Mouse (Mus musculus) thymus, adult 2 months (tissue): ENCODE measurements around the gene Stox2.

Source experiments
- CTCF ChIP-seq: fragments of 200-500 bp; IDR thresholded peaks from 2 replicates; pipeline ENCODE4 v1.5.1; 2012; ENCODE audit warnings: mild to moderate bottlenecking, control low read depth, low read length, moderate library complexity, borderline replicate concordance; ENCODE audit not compliant: control insufficient read depth, poor library complexity, insufficient read depth; ENCODE audit errors: extremely low read depth
- POLR2A ChIP-seq: fragments of 200-500 bp; IDR thresholded peaks from 2 replicates; pipeline ENCODE4 v1.6.1; 2012; ENCODE audit warnings: mild to moderate bottlenecking, low read length, control low read depth, moderate library complexity; ENCODE audit not compliant: control insufficient read depth, poor library complexity, insufficient read depth; ENCODE audit errors: extremely low read depth

DNA sequence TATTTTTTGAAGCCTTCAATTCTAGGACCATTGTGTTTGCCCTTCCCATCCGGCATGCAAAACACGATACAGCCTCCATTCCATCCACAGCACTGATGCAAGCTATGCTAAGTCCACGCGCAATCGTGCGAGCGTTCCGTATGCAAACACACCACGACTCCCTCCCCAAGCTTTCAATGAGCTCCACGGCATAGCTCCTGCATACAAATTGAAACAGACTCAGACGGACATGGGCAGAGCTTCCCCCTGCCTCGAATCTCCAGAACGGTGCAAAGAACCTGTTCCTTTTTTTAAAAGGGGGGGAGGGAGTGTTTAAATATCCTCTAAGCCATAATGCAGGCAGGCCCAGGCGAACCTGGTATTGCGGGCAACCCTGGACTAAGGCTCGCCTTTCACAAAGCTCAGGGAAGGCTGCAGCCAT lies 159.0 kb downstream of the Stox2 start:
- TF ChIP-seq CTCF (no peak), POLR2A (no peak)
